Mouse (Mus musculus): ENCODE measurements around the gene Nlgn1.

Nlgn1 gene

DNA sequence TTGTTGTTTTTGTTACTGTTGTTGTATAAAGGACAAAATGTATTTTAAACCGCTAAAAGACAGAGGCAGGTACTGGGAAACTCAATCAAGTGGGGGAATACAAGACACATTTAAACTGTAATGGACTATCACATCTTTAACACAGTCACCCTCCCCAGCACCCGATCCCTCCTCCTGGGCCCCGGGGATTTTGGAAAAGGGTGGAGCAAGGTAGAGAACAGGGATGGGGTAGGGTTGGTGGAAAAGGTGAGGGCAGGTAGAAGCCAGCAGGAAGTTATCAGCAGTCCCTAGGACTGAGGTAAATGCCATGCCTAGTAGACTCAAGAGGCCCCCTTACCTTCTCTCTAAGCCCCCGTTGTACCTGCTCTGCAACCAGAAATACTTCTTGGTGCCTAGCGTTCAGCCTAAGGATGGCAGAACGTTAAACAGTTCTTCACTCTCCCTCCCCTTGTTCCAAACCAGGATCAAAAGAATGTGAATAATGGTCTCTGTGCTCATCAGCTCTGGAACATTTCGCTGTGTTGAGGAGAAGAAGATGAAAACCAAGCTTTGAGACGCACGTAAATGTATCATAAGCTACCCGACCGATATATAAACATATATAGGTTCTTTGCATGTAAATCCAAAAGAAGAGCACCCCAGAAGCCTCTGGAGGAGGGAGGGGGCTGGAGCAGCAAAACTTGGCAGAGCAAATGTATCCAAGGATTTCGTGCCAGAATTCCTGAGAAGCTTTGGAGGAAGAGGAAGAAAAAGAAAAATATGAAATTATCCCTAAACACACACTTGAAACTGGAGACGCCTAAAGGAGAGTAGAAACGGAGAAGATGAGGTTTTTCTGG lies at the start of gene Nlgn1:
Nlgn1 (minus strand) TSS at position 61 of the 839 bp plus-strand sequence.
- peak; percentile 70 for DNase-seq

DNA sequence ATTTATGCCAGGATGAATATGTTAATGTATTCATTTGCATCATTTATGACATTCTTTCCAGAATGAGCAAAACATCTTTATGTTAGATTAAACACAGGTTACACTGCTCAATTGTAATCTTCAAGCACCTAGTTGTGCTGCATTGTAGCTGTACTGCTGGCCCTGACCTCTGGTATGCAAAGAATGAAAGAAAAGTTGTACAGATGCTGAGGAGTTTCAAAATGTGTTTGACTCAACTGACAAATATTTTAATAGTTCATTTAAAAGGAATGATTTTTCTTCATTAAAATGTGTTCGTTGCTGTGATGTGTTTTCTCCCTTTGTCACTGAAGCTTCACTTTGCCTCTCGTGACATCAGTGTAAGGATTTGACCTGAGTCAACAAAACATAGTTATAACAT lies 46.0 kb upstream of the Nlgn1 start:
- no peak for DNase-seq

DNA sequence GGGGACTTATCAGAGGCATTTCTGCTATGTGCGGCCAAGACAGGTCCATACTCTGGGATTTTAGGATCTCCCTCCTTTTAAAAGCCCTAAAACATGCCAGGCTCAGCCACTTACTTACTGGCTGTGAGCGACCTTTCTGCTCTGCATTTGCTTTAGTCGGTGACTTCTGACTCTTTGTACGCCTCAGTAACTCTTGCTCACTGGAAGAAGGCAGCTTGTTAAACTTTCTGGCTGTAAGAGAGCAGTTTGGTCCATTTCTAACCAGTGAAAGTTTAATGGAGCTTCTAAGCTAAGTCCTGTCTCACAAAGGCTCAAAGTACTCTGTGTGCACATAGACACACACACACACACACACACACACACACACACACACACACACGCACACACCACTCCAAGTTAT lies 22.8 kb upstream of the Nlgn1 start:
- DNase-seq, result no peak

DNA sequence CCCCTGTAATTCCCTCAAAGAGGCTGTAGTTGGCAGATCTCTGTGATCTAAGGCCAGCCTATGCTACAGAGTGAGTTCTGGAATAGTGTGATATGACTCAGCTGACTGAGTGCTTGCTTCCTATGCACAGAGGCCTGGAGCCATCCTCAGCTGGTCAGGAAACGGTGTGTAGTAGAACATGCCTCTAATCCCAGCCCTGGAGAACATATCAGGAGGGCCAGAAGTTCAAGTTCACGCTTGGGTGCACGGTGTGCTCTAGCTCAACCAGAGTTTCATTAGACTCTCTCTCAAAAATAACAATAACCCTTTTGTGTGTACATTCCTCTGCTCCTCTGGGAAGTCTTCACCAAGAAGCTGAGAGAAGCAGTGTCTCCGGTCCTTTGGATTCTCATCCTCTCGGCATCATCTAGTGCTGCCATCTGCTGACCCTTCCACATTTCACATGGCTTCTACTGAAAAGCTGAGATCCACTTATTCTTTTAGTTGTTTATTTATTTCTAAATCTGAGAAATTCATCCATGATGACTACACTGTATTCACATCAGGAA lies 22.3 kb upstream of the Nlgn1 start:
- DNase-seq, result no peak

DNA sequence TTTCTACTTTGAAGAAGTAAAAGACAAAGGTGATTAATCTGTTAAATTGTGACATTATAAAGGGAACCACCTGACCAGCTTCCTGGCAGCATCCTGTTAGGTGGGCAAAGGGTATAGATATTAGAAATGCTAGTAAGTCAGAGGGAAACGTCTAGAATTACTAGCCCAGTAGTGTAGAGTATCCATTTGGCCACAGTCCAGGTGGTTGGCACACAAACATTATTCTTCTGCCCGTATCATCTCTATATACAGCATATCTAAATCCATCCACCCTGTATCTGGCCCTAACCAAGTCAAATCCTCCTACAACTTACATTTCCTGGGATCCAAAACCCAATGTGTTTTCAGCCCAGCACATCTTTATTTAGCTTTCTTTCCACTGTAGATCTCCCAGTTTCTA lies 5.2 kb upstream of the Nlgn1 start:
- no peak for DNase-seq

DNA sequence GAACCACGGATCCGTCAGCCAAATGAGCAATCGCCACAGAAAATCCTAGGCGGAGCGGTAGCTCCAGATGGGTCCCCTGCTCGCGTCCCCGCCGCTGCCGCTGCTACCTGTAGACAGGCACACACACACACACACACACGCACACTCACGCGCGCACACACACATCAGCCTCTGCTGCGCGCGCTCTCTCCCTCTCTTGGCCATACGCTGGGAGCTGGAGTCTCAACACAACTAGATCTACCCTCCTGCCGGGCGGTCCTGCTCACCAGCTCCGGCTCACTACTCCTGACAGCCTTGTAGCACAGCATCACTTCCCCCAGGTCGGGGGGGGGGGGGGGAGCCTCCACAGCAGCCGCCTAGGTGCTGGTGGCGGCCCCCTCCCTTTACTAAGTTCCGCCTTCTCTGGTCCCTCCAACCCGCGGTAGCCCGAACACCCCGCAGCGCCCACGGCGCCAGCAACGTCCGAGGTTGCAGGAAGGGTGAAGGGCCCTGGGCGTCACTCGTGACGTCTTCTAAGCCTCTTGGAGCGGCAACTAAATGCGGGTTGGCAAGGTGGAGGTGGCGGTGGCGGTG lies 1.1 kb upstream of the Nlgn1 start:
- DNase-seq, result peak; percentile 68

DNA sequence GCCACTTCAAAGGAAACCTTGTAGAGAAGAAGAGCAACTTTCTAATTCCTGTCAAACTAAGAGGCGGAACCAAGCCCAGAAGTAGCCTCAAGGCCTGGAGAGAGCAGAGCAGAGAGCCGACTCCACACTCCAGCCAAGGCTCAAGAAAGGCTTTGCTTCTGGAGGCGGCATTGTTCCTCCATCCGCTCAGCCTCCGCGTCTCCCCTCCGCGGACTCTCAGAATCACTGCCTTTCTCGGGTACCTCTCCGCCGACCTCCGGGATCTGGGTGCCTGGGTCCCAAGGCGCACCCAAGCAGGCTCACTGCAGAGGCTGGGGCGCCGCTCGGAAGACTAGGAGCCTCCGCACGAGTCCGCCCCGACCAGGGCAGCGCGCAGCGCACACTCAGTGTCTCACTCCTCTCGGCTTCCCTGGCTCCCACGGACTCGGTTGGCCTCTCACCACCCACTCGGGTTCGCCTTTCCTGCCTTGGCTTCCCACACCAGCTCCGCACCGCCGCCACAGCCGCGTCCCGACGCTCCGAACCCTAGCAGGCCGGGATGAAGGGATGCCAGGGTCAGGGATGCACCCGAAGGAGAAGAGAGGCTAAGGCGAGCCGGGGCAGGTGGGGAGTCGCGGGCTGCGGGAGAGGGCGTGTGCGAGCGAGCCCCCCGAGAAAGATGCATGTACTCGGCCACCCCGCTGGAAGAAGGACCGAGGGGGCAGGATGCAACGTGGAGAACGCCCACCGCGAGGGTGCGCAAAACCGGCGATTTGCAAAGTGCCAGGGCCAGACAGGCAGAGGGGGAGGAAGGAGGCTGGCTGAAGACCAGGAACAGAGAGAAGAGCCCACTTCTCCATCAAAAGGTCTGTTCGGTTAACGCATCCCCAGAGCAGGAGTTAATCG lies 841 bp downstream of the Nlgn1 start:
- DNase-seq, result peak; percentile 58

DNA sequence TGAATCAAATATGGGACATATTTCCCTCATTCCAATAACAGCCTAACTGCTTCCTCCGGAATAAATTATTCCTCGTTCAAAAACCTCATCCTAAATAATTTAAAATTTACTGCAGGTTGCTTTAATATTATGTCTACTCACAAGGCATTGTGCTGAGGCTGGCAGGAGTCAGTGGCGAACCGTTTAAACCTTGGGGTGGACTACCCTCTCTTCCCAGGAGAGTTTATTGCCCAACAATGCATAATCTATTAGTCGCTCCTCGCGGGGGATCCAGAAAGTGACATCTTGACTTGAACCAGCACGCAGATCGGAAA lies 1.4 kb downstream of the Nlgn1 start:
- DNase-seq, result no peak

DNA sequence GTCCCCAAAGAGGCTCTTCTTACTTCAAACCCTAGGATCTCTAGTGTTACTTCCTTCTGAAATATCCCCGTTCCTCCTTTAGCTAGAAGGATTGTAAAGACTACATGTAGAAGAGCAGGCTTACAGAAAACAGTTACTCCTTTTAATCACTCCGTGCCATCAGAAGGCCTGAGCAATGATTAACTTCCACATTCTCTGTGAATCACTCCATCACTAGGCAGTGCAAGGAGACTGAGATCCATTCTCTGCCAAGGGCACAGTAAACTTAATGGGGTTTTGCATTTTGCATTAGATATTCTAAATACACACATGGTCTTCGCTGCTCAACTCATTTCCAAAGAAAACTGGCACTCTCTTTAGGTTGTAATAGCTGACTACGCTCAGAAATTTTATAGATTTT lies 2.2 kb downstream of the Nlgn1 start:
- DNase-seq, result no peak

DNA sequence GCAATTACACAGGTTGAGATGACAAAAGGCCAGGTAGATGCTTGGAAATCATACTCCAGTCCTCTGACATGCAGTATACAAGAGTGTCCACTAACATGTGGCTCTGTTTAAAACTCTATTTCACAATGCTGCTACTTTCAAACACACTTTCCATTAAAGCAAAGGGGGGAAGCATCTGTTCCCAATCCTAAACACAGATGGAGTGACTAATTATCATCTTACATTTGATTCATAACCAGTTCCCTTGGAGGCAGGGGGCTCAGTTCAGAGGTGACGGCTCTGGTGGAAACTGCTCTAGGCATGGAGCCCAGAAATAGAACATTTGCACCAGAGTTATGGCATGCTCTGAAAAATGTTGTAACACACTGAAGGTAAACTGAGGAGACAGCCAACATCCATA lies 7.8 kb downstream of the Nlgn1 start:
- no peak for DNase-seq

DNA sequence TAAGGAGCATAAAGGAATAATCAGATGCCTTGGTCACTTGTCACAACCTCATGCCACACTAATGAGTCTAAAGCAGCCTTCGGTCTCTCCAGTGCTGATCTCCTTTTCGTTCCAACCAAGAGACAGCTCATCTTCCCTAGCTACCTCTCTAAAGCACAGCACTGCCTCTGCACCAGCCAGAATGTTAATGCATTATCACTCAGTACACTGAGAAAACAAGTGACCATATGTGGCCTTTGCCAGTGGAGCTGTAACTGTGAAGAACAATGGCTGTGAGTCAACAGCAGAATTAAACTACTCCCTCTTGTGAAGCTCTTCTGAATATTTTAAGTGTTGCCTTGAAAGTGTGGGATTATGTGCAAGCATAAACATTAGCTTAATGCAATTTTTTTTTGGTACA lies 14.9 kb downstream of the Nlgn1 start:
- no peak for DNase-seq

DNA sequence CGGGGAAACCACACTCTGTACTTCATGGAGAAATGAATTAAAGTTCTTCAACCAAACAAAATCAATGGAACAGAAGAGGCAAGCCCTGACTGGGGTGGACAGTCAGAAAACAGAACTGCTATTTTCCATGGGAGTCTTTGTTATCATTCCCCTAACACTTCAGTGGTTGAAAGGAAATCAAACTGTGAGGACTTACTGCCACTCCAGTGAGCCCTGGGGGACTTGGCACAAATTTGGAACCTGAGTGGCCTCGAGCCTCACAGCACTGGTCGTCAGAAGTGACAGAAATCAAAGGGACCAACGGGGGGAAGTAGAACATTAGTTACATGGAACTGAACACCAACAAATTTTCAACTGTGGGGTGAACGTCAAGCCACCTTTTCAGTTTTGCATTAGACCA lies 34.4 kb downstream of the Nlgn1 start:
- DNase-seq, result no peak

DNA sequence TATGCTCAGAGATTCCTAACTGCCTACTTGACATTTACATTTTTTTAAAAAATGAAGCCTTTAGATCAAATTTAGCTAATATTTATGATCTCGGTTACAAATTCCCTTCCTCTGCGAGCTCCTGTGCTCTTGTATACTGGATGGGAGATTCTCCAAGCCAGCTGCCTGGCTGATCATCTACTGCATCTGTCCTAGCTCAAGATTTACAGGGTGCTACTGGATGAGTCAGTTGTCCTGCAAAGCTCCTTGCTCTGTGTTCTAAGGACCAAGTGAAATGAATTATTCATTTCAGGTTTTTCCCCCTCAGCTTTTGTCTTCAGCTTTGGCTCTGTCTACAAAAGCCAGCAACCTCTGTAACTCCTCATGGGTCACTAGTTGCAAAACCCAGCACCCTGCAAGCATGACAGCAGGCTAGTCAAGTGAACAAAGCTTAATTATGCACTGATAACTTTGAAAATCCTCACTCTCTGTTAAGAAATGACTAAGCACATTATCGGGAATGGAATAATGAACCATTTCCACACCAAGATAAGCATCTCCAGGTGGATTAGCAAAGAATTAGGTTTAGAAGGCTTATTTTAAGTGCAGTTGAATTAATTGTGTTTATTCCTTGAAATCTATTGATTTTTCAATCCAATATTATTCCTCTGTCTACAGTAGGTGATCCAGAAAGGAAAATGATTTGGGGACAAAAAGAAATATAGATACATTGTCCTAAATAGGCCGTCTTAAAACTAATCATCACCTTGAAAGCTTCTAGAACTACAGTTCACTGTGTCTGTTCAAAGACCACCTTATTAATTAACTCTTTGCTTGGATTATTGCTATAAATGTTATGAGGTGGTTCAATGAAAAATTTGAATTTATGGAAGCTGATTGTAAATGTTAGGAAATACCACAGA lies 61.1 kb downstream of the Nlgn1 start:
- DNase-seq, result no peak

DNA sequence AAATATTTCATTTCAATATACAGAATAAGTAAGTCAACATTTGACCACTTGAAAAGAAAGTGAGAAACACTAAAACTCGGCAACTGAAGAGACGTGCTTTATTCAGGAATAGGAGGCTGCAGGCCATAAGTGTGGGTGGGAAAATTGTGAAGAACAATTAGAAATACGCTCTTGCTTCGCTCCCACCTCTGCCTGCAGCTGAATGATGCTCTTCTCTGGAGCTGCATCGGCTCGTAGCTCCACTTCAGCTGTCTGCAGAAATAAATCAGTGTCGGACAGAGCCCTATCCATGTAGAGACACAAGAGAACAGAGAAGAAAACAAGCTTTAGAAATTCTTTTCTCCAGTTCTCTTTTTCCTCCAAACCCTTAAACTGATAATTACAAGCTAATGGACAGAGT lies 85.7 kb downstream of the Nlgn1 start:
- DNase-seq, result no peak

DNA sequence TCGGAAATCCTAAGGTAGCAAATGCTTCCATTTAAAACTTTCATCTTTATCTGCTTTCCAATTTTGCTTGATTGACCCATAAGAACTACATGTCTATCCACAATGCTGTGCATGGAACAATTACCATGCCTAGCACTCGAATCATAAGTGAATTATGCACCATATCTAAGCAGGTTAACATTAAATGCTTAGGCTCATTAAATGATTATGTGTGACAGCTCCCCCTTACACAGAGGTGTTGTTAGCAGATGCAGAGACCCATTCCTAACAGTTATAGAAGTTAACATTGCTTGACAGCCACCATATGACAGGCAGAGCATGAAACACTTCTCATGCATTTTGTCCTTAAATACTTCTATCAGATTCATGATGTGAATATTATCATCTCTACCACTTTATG lies 89.0 kb downstream of the Nlgn1 start:
- no peak for DNase-seq

DNA sequence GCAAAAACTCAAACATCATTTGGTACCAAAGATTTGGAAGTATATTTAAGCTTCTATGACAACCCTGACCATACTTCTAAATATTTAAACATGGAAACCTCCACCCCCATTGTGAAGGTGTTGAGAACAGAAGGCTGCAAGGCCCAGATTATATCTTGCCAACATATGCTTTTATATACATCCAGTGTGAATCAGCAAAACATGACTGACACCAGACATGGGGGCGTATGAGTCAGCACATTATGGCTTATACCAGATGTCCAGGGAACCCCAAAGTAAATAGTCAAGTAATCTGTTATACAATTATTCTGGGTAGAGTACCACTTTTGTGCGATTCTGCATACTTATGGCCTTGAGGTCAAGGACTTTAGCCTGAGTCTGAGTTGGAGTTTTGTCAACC lies 102.3 kb downstream of the Nlgn1 start:
- DNase-seq, result no peak

DNA sequence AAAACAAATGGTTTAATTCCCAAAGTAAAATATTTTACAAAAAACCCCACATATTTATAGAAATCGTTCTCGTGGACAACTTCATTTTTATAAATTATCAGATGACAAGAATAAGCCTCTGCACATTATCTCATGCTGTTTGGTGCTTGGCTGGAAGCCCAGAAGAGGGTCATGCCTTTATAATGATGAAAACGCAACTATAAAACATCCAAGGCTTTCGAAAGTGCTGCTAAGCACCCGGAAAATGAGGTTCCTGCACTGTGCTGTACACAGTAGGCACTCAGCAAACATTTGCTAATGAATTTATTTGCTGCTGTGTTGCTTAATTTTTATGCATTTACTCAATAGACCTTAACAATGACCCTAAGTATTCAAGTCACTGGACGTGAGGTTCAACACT lies 103.4 kb downstream of the Nlgn1 start:
- DNase-seq, result no peak

DNA sequence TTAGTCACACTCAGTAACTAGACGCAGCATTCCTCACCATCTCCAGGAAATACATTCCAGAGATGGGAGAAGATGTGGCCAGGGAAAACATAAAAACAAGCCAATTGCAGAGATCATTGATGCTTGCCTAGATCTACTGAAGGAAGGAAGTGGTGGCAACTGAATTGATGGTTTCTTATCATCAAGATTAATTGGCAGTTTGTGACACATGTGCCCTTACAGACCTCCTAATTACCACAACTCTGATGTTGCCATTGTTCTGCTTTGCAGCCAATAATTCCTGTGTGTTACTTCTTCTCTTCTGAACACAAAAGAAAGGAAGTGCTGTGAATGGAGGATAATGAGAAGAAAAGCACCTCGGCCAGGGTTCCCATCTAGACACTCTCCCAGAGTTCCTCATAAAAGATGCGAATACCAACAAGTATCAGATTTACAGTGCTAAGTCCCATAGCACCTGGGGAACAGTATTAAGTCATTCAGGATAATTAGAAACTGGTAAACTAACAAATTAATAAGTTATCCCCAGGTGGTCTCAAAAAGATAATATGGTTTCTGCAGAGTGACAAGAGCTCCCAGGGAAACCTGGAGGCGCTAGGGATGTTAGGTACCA lies 104.0 kb downstream of the Nlgn1 start:
- DNase-seq, result no peak

DNA sequence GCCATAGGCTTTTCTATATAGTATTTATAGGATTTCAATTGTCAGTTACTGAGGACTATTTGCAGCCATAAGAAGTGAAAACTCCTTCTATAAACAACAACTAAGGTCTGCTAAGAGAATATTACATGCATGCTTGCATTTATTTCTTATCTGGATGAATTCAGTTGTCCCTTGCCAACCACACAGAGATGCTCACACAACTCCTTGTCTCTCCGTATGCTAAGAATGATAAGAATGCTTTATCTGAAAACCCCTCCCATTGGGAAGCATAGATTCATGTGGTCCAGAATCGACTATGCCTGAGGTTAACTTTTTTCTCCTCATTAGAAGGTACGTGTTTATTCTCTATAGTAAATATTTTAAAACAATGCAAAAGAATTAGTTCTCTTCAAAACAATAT lies 108.8 kb downstream of the Nlgn1 start:
- no peak for DNase-seq

DNA sequence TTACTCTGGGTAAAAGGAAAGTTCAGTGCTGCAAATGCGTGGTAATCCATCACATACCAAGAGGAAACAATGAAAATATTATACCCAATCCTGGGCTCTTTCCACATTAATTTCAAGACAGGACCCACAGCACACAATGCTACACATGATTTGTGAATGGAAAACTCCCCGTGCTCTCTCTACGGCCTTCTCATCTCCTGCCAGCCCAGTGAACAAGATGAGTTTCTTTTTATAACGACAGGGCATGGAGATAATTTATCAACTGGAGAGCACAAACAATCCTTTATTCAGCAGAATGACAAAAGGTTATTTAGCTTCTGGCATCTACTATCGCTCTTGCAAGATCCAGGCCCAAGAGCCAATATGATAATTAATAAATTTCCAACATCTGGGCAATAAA lies 116.0 kb downstream of the Nlgn1 start:
- no peak for DNase-seq

DNA sequence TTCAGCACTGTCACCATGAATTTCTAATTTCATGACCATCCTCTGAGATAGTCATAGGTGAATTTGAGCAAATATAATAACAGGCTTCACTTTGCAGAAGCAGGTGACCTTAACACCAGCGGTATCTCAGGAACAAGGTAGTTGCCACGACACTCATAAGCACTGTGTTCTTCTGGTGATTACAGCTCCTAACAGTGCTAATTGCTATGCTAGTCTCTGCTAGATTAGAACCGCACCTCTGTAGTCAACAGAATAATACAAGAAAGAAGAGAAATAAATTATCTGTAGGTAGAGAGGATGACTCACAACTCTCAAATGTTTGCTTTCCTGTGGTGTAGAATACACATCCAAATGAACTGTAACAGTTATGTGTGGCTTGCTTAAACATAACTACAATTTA lies 129.6 kb downstream of the Nlgn1 start:
- no peak for DNase-seq

DNA sequence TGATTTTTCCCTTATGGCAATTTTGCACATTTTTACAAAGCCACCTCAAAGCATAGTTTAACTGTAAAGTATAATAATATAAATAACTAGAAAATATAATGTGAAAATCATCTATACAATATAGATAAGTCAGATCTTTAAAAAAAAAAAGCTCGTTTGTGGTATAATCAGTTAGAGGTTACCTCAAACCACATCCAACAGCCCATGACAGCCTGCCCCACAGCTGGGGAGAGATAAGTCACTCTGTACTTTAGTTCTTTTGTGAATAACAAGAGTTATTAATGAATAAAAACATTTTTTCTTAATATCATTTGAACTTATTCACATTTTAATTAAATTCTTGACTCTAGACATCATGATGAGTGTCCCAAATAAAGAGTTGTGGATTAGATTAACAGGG lies 130.8 kb downstream of the Nlgn1 start:
- no peak for DNase-seq
